Mouse (Mus musculus) embryonic facial prominence, embryonic 13.5 days (tissue): ENCODE measurements around the gene Slc7a5. TPM values are rescaled to one million over a fixed set of nuclear protein-coding genes. Genes with fewer than 3 reads are reported as not detected.

Experiments used
- ATAC-seq: fragments of 200-750 bp; cut with Nextera tagmentation; 2 replicates; pipeline ENCODE4 v1.8.0; 2017; ENCODE audit warnings: low read depth; ENCODE audit not compliant: insufficient number of reproducible peaks, insufficient read depth, low FRiP score, low TSS enrichment
- H3K27ac ChIP-seq: fragments of 300-500 bp; sonication (generic); 2 replicates; pipeline ENCODE4 v1.5.1; 2015; ENCODE audit warnings: moderate library complexity, mild to moderate bottlenecking, inconsistent platforms
- H3K27me3 ChIP-seq: fragments of 300-500 bp; sonication (generic); 2 replicates; pipeline ENCODE4 v1.6.1; 2015; ENCODE audit warnings: mild to moderate bottlenecking, inconsistent platforms
- H3K36me3 ChIP-seq: fragments of 300-500 bp; sonication (generic); 2 replicates; pipeline ENCODE4 v1.6.1; 2015; ENCODE audit warnings: mild to moderate bottlenecking, inconsistent platforms
- H3K4me1 ChIP-seq: fragments of 300-500 bp; sonication (generic); 2 replicates; pipeline ENCODE4 v1.6.1; 2015; ENCODE audit warnings: inconsistent platforms
- H3K4me2 ChIP-seq: fragments of 300-500 bp; sonication (generic); 2 replicates; pipeline ENCODE4 v1.6.1; 2015; ENCODE audit warnings: moderate library complexity, mild to moderate bottlenecking, inconsistent platforms
- H3K4me3 ChIP-seq: fragments of 300-500 bp; sonication (generic); 2 replicates; pipeline ENCODE4 v1.5.1; 2015; ENCODE audit warnings: mild to moderate bottlenecking, inconsistent platforms
- H3K9ac ChIP-seq: fragments of 300-500 bp; sonication (generic); 2 replicates; pipeline ENCODE4 v1.6.1; 2015; ENCODE audit warnings: mild to moderate bottlenecking, inconsistent platforms
- H3K9me3 ChIP-seq: fragments of 300-500 bp; sonication (generic); 2 replicates; pipeline ENCODE4 v1.6.1; 2016; ENCODE audit warnings: inconsistent platforms
- WGBS: fragments of 180-500 bp; shearing (Covaris S2); methylation state at CpG from one replicate; pipeline ENCODE4 v1.1.7; 2015; ENCODE audit warnings: mixed read lengths; 5-methylcytosine and 5-hydroxymethylcytosine counted together
- polyA plus RNA-seq: library from polyadenylated mRNA; unstranded; fragments of >200 nt; fragmentation: Nextera tagmentation; extraction: Ambion mirVana; gene quantifications from 2 replicates; pipeline ENCODE4 v1.2.1, GENCODE M21; 2015

The Slc7a5 gene
- 16.1 and 18.3 TPM in 2 replicates for polyA plus RNA-seq

DNA sequence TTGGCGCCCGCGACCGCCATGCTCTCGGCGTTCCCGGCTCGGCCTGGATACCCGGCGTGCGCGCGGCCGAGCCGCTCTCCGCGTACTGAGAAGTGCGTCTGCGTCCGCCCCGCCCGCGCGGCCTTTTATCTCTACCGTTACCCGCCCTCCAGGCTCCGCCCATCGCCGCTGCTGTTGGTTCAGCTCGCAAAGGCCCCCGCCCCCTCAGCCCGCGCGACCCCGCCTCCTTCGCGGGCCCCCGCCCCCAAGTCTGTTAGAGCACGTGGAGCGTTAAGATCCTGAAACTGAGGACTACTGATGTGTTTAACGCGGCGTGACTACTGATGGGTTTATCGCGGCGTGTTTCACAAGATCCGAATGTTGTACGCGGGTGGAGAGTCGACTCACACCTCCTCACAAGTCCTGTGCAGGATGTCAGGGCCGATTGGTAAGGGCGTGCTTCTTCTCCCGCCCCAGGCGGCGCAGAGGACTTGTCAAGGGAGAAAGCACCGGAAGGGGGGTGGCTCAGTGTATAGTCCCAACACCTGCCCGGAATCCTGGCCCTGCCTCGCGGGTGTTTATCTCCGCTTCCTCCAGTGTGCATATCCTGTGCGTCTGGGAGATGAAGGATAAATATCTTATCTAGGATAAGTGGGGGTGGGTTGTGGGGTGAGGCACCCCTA is at the start of gene Slc7a5:
Slc7a5 (minus strand) TSS at position 108 of the 662 bp plus-strand sequence.
- peak within 1 kb of the TSS; percentile 98 for H3K4me2 ChIP-seq
- no peaks in the 10 kb centered on the region for H3K36me3 ChIP-seq
- peak within 1 kb of the TSS; percentile 76 for H3K4me3 ChIP-seq
- ATAC-seq, result peak; percentile 84
- H3K27me3 ChIP-seq, result peaks cover 12% of the 10 kb centered on the region
- under 1% methylated on average over 61 of the region's 61 CpGs for WGBS
- peaks cover 33% of the 10 kb centered on the region for H3K4me1 ChIP-seq
- no peak within 1 kb of the TSS for H3K27ac ChIP-seq
- H3K9ac ChIP-seq, result peak within 1 kb of the TSS; percentile 77
- H3K9me3 ChIP-seq, result no peaks in the 10 kb centered on the region

DNA sequence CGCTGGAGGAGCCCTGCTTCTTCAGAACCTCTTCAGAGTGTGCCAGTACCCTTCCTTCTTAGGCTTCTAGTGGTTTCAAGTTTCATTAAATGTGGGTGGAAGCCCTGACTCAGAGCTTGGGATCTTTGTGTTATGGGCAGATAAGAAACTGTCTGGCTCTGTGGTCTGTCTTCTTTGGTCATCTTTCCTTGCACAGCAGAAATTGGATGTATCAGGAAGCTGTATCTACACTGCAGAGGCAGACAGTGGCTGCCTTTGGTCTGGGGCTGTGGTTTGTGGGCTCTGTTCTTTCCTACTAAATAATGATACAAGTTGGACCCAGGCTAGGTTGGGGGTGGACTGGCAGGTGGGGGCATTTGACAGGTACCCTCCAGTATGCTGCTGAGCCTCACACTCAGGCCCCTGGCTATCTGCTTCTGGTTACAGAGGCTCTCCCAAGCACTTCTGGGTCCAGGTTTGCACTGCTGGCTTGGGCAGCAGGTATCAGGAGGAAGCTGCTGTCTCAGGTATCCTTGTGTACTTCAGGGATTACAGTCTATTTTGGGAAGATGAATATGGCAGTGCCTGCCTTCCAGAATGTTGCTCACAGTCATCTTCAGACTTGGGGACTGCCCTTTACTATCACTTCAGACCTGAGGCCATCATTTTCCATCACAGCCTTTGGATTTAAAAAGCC is 48.5 kb upstream of the Slc7a5 start:
- Histone ChIP-seq H3K27me3 (no peaks in the 10 kb centered on the region), H3K36me3 (peaks cover 16% of the 10 kb centered on the region), H3K9ac (no peak overlapping the region), H3K9me3 (no peaks in the 10 kb centered on the region), H3K4me2 (no peak overlapping the region), H3K4me3 (no peak overlapping the region), H3K4me1 (peaks cover 36% of the 10 kb centered on the region), H3K27ac (no peak overlapping the region)
- no peak for ATAC-seq
- WGBS, result 85% methylated on average over 1 of the region's 1 CpGs

DNA sequence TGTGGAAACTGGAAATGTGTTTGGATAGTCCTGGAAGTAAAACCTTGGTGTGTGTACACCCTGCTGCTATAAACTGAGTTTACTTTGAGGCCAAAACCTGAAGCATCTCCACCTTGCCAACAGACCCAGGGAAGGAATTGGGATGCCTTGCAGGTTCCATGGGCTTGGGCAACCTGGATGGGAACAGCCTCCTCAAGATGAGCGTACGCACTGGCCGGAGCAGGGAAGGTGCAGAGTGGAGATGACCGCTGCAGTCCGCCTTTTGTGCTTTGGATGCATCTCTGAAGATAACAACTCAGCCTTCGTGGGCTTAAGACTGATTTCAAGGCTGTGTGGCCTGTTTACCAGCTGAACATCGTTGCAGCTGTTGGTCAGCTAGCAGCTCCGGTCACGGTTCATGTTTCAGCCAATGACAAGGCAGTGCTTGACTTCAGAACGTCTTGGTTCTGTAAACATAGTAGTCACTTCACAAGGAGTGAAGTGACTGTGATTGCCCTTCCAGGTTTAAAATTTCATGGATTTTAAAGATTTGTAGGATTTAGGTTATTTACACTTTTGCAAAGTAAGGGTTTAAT is 47.6 kb upstream of the Slc7a5 start:
- peaks cover 16% of the 10 kb centered on the region for H3K36me3 ChIP-seq
- H3K9ac ChIP-seq, result 0 out of 2 replicates have a peak overlapping the region, but pooled peaks have one; percentile 4
- no peaks in the 10 kb centered on the region for H3K9me3 ChIP-seq
- 76% methylated on average over 10 of the region's 10 CpGs for WGBS
- peaks cover 36% of the 10 kb centered on the region for H3K4me1 ChIP-seq
- no peaks in the 10 kb centered on the region for H3K27me3 ChIP-seq
- H3K4me2 ChIP-seq, result no peak overlapping the region
- no peak for ATAC-seq
- H3K4me3 ChIP-seq, result no peak overlapping the region
- no peak overlapping the region for H3K27ac ChIP-seq

DNA sequence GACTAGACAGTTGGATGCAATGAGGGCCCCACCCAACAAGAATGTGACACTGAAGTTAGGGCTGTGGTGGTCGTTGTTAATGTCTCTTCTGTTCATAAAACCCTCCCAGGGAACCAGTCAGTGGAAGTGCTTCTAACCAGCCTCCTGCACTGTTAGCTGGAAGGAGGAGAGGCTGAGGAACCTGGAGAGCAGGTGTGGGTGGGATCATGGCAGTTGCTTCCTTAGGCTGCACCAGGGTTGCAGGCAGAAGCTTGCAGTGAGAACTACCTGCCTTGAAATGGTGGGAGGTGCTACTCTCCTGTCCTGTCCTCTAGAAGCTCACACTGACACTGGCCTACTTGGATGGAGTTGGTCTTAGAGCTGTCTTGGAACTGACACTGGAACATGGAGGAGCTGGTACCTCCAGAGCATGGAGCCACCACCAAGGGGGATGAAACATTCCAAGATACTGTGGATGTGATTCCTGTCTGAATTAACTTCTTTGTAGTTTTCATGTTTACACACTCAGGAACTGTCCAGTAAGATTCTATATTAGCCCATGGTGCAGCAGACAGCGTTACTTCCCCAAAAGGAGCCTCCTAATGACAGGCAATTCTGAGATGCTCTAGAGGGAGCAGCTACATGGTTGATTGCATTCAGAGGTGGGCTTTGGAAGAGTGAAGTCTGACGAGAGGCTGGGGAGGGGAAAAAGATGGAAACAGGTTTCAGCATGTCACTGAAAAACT is 46.5 kb upstream of the Slc7a5 start:
- H3K4me1 ChIP-seq, result peaks cover 39% of the 10 kb centered on the region

DNA sequence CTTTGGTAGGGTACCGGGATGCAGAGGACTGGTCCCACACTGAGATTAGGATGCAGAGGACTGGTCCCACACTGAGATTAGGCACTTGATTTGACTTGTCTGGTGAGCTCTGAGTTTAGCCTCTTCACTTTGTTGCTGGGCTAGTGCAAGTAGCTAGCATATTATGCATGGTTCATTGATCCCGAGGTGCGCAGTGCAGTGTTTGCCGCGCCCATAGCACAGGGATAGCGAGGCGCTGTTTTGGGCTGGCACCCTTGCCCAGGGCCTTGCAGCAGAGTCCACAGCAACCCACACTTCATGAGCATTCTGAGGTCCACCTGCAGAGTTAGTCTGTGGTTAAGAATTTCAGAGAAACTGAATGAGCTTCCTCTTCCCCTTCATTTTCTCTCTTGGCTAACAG is 45.3 kb upstream of the Slc7a5 start:
- Histone ChIP-seq H3K27me3 (no peaks in the 10 kb centered on the region), H3K4me2 (peak overlapping the region; percentile 90), H3K4me3 (no peak overlapping the region), H3K36me3 (peaks cover 16% of the 10 kb centered on the region), H3K4me1 (peaks cover 49% of the 10 kb centered on the region), H3K27ac (no peak overlapping the region), H3K9ac (peak overlapping the region; percentile 59), H3K9me3 (no peaks in the 10 kb centered on the region)
- 86% methylated on average over 7 of the region's 7 CpGs for WGBS
- no peak for ATAC-seq

More for the DNA sequence above, 46.5 kb upstream of the Slc7a5 start:
- Histone ChIP-seq H3K9ac (no peak overlapping the region), H3K27ac (0 out of 2 replicates have a peak overlapping the region, but pooled peaks have one; percentile 16), H3K4me2 (no peak overlapping the region), H3K27me3 (no peaks in the 10 kb centered on the region), H3K9me3 (no peaks in the 10 kb centered on the region), H3K36me3 (peaks cover 16% of the 10 kb centered on the region), H3K4me3 (no peak overlapping the region)
- ATAC-seq, result no peak
- 62% methylated on average over 3 of the region's 3 CpGs for WGBS

DNA sequence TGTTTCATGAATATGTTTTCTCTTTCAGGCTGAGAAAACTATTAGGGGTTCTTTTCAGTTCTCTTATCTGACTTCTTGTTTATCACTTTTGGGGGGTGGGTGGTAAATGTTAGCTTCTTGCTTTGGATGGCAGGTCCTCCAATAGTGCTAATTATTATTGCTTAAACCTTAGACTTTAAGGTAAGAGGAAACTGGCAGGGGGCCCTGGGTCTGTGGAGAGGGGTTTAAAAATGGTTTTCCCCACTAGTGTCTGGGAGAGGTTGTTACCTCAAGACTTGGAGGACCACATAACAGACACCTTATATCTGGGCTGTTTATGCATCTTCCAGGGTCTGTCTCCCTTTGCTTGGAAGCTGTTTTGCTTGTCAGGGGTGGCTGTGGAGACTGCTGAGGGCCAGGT is 44.6 kb upstream of the Slc7a5 start:
- Histone ChIP-seq H3K9me3 (no peaks in the 10 kb centered on the region), H3K27ac (no peak overlapping the region), H3K9ac (peak overlapping the region; percentile 59), H3K27me3 (no peaks in the 10 kb centered on the region), H3K4me3 (peak overlapping the region; percentile 92), H3K4me2 (peak overlapping the region; percentile 90), H3K4me1 (peaks cover 55% of the 10 kb centered on the region), H3K36me3 (peaks cover 16% of the 10 kb centered on the region)
- ATAC-seq, result no peak

DNA sequence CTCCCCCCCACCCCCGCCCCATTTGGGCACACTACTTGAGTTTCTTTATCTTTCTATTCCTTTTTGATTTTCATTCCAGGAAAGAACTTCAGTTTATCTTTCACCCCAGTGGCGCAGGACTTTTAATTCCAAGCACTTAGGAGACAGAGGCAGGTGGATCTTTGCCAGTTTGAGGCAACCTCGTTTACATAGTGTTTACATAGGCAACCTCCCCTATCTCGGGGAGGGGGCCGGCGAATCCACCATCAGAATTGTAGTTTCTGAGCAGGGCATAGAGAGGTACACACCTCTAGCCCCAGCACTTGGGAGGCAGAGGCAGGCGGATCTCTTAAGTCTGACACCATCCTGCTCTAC is 44.1 kb upstream of the Slc7a5 start:
- peak overlapping the region; percentile 92 for H3K4me3 ChIP-seq
- peak overlapping the region; percentile 99 for H3K9ac ChIP-seq
- no peaks in the 10 kb centered on the region for H3K9me3 ChIP-seq
- peak overlapping the region; percentile 90 for H3K4me2 ChIP-seq
- H3K27ac ChIP-seq, result no peak overlapping the region
- peaks cover 60% of the 10 kb centered on the region for H3K4me1 ChIP-seq
- ATAC-seq, result no peak
- H3K27me3 ChIP-seq, result no peaks in the 10 kb centered on the region
- 40% methylated on average over 7 of the region's 7 CpGs for WGBS
- H3K36me3 ChIP-seq, result peaks cover 16% of the 10 kb centered on the region

DNA sequence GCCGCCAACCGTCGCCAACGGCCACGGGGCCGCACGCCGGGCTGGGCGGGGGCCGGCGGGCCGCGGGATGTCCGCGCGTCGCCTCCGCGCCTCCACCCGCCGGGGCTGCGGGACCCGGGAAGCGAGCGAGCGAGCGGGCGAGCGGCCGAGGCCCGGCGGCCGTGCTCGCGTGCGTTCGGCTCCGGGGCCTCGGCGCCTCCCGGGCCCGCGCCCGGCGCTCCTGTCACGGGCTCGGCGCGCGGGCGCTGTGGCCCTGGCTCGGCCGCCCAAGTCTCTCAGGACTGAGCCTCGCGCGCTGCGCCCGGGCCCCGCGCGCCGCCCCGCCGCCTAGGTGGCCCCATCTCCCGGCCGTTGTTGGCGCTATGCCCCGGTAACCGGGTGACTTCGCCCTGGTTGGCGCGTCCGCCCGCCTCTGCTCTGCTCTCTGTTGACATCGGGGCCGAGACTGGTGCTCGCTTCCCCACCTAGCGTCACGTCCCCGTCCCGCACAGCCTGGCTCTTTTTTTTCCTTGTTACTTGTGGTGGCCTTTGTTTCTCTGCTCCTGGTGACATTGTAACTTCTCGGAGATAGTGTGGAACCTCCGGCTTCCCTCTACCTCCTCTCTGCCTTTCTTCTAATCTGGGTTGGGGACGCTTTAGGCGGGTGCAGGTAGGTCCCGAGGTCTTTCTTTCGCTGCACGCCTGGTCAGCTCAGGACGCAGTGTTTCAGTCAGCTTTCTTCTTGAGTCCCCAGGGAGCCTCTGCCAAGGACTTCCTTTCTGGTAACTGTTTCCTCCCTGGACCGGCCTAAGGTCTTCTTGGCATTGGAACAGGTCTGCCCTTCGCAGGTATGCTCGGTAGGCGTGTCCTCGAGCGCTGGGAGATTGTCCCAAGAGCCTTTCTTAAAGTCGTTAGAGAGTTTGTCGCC is 43.5 kb upstream of the Slc7a5 start:
- peaks cover 58% of the 10 kb centered on the region for H3K4me1 ChIP-seq
- H3K4me2 ChIP-seq, result peak overlapping the region; percentile 90
- H3K27me3 ChIP-seq, result no peaks in the 10 kb centered on the region
- under 1% methylated on average over 83 of the region's 97 CpGs for WGBS
- H3K36me3 ChIP-seq, result peaks cover 16% of the 10 kb centered on the region
- peak overlapping the region; percentile 95 for H3K27ac ChIP-seq
- H3K9ac ChIP-seq, result peak overlapping the region; percentile 99
- no peaks in the 10 kb centered on the region for H3K9me3 ChIP-seq
- peak overlapping the region; percentile 92 for H3K4me3 ChIP-seq
- no peak for ATAC-seq

DNA sequence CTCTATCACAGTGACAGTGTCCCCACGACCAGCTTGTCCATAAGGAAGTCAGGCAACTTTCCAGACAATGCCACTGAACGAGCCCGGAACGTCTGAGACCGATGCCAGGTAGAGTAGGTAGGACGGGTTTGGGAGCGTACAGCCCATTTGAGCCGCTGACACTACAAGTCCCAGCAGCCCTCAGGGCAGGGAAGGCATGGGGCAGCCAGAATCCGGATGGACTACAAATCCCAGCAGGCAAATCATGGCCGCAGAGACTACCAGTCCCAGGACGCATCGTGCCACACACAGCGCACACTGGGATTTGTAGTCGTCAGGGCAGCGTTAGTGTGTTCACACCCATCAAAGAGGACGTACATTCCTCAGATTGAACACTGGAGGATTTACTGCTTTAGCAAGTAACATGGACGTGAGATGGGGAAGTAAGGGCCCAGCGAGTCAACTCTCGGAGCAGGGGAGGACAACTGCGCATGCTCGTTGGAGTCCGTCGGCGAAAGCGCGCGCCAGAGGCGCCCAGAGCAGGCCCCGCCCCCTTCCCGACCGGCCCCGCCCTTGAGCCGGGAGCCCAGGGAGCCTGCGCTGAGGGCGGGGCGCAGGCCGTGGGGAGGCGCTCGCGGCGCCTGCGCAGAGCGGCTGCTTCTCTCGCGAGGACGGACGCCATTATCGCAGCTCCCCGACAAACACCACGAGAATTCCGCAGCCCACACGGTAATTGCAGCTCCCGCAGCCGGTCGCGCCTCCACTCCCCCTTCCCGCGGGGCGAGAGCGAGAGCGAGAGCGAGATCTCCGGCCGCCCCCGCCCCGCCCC is 42.7 kb upstream of the Slc7a5 start:
- peak overlapping the region; percentile 92 for H3K4me3 ChIP-seq
- WGBS, result under 1% methylated on average over 62 of the region's 66 CpGs
- H3K27me3 ChIP-seq, result no peaks in the 10 kb centered on the region
- peaks cover 52% of the 10 kb centered on the region for H3K4me1 ChIP-seq
- peaks cover 12% of the 10 kb centered on the region for H3K36me3 ChIP-seq
- peak overlapping the region; percentile 90 for H3K4me2 ChIP-seq
- peak overlapping the region; percentile 99 for H3K9ac ChIP-seq
- peak overlapping the region; percentile 95 for H3K27ac ChIP-seq
- H3K9me3 ChIP-seq, result no peaks in the 10 kb centered on the region
- ATAC-seq, result peak; percentile 92

DNA sequence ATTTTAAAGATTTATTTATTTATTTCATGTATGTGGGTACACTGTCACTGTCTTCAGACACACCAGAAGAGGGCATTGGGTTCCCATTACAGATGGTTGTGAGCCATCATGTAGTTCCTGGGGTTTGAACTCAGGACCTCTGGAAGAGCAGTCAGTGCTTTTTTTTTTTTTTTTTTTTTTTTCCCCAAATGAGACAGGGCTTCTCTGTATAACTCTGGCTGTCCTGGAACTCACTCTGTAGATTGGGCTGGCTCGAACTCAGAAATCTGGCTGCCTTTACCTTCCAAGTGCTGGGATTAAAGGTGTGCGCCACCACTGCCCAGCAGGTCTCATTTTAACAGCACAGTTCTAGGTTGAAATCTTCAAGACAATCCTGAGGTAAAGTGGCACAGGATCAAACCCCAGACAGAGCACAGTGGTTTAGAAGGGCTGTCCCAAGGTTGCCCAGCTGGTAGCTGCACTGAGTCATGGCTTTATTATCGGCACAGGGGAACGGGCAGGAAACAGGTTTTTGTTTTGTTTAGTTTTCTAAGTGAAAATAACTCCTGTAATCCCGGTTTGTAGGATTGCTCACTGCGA is 41.8 kb upstream of the Slc7a5 start, which contains the start of gene Banp:
Banp (plus strand) TSS at position 529 of the 579 bp plus-strand sequence.
- Histone ChIP-seq H3K9ac (peak within 1 kb of the TSS; percentile 99), H3K4me3 (peak within 1 kb of the TSS; percentile 92), H3K27me3 (no peaks in the 10 kb centered on the region), H3K4me2 (peak within 1 kb of the TSS; percentile 90), H3K4me1 (peaks cover 49% of the 10 kb centered on the region), H3K36me3 (peaks cover 7% of the 10 kb centered on the region; the same call in 1 of the 2 replicates), H3K9me3 (no peaks in the 10 kb centered on the region), H3K27ac (peak within 1 kb of the TSS; percentile 95)
- WGBS, result 60% methylated on average over 6 of the region's 6 CpGs
- ATAC-seq, result no peak
